9 mouse cellular contexts compared by ENCODE assay signal in genomic region chr1:187300626-187301025, GRCm38 (mm10).
DNase-seq lines count a peak whose midpoint lies in the region; ATAC-seq and TF ChIP-seq lines count a peak whose summit lies in the region.
"Had no signal": no experiment of that assay in that cellular context is flagged by ENCODE, and none has a peak within 500 bp of the region (broad histone marks: within the 10 kb centered on the region; RNA-seq: fewer than 3 reads in every experiment).

No protein-coding gene starts in this region.

- H3K79me2 ChIP-seq in heart, adult 2 months (replicated peaks; ENCODE audit: control insufficient read depth, insufficient read depth, low read length) = no peaks in the 10 kb centered on the region

- H3K9me3 ChIP-seq in neural tube, embryonic 13.5 days = no peaks in the 10 kb centered on the region
- no peaks in the 10 kb centered on the region for H3K9me3 ChIP-seq in neural tube, embryonic 15.5 days (replicated peaks)
- H3K9me3 ChIP-seq in forebrain, embryonic 13.5 days (replicated peaks) = no peaks in the 10 kb centered on the region
- H3K9me3 ChIP-seq in midbrain, embryonic 16.5 days (replicated peaks; ENCODE audit: control insufficient read depth, low read length, poor library complexity, severe bottlenecking) = no peaks in the 10 kb centered on the region
- H3K9me3 ChIP-seq: heart, embryonic 15.5 days had no signal

- no peak overlapping the region for H3K4me3 ChIP-seq in neural tube, embryonic 13.5 days
- no peak overlapping the region for H3K4me3 ChIP-seq in neural tube, embryonic 15.5 days (replicated peaks)
- no peak overlapping the region for H3K4me3 ChIP-seq in forebrain, embryonic 13.5 days
- no peak overlapping the region for H3K4me3 ChIP-seq in midbrain, embryonic 16.5 days (ENCODE audit: low read depth, low read length)
- H3K4me3 ChIP-seq in heart, adult 2 months = no peak overlapping the region
- H3K4me3 ChIP-seq: heart, embryonic 15.5 days had no signal

- no peaks in the 10 kb centered on the region for H3K36me3 ChIP-seq in neural tube, embryonic 13.5 days
- no peaks in the 10 kb centered on the region for H3K36me3 ChIP-seq in neural tube, embryonic 15.5 days
- no peaks in the 10 kb centered on the region for H3K36me3 ChIP-seq in forebrain, embryonic 13.5 days (ENCODE audit: poor library complexity, severe bottlenecking)
- no peaks in the 10 kb centered on the region for H3K36me3 ChIP-seq in midbrain, embryonic 16.5 days (ENCODE audit: control insufficient read depth, insufficient read depth, low read length)
- H3K36me3 ChIP-seq in heart, adult 2 months (ENCODE audit: control insufficient read depth, insufficient read depth, low read length) = no peaks in the 10 kb centered on the region
- H3K36me3 ChIP-seq: heart, embryonic 15.5 days had no signal

- H3K4me1 ChIP-seq in neural tube, embryonic 13.5 days (replicated peaks) = peaks cover 7% of the 10 kb centered on the region; the same call in 1 of the 2 replicates
- H3K4me1 ChIP-seq in neural tube, embryonic 15.5 days = peaks cover 4% of the 10 kb centered on the region; the same call in 1 of the 2 replicates
- peaks cover 14% of the 10 kb centered on the region for H3K4me1 ChIP-seq in forebrain, embryonic 13.5 days
- H3K4me1 ChIP-seq in midbrain, embryonic 16.5 days (ENCODE audit: control insufficient read depth, insufficient read depth, low read length) = peaks cover 4% of the 10 kb centered on the region
- no peaks in the 10 kb centered on the region for H3K4me1 ChIP-seq in heart, adult 2 months (ENCODE audit: control insufficient read depth, insufficient read depth, low read length)

- intact Hi-C loops in heart, adult 2 months (cut with DNase I) = no loop called here

- peak; percentile 45 for DNase-seq in kidney, postnatal 10 days
- no peak for DNase-seq in adrenal gland, postnatal 36 days
- no peak for DNase-seq in heart, adult 2 months
- DNase-seq: lung, adult 2 months had no signal

- no peak for TF ChIP-seq EP300 in heart, adult 2 months (IDR thresholded peaks at IDR 0.05; ENCODE audit: insufficient read depth, low read depth, low read length)

- no peak for TF ChIP-seq CTCF in heart, adult 2 months (IDR thresholded peaks at IDR 0.05)

- H3K4me2 ChIP-seq in neural tube, embryonic 13.5 days = no peak overlapping the region
- H3K4me2 ChIP-seq in neural tube, embryonic 15.5 days = no peak overlapping the region
- no peak overlapping the region for H3K4me2 ChIP-seq in forebrain, embryonic 13.5 days
- no peak overlapping the region for H3K4me2 ChIP-seq in midbrain, embryonic 16.5 days (ENCODE audit: low read length)
- H3K4me2 ChIP-seq: heart, embryonic 15.5 days had no signal

- no peak for TF ChIP-seq POLR2A in heart, adult 2 months (IDR thresholded peaks at IDR 0.05; ENCODE audit: insufficient read depth, low read depth, low read length)

- H3K27me3 ChIP-seq in neural tube, embryonic 13.5 days = no peaks in the 10 kb centered on the region
- H3K27me3 ChIP-seq in neural tube, embryonic 15.5 days (replicated peaks) = no peaks in the 10 kb centered on the region
- H3K27me3 ChIP-seq in forebrain, embryonic 13.5 days = no peaks in the 10 kb centered on the region
- no peaks in the 10 kb centered on the region for H3K27me3 ChIP-seq in midbrain, embryonic 16.5 days (ENCODE audit: control insufficient read depth, insufficient read depth, low read depth, low read length)
- no peaks in the 10 kb centered on the region for H3K27me3 ChIP-seq in heart, adult 2 months (ENCODE audit: control insufficient read depth, insufficient read depth, low read length)
- H3K27me3 ChIP-seq: heart, embryonic 15.5 days had no signal

- ATAC-seq in neural tube, embryonic 13.5 days (ENCODE audit: low read depth) = no peak
- no peak for ATAC-seq in neural tube, embryonic 15.5 days (ENCODE audit: low FRiP score)
- peak; percentile 69 for ATAC-seq in forebrain, embryonic 13.5 days
- peak; percentile 62 for ATAC-seq in midbrain, embryonic 16.5 days

- H3K27ac ChIP-seq in neural tube, embryonic 13.5 days (replicated peaks) = peak overlapping the region; percentile 15; the same call in 1 of the 2 replicates
- no peak overlapping the region for H3K27ac ChIP-seq in neural tube, embryonic 15.5 days (replicated peaks)
- H3K27ac ChIP-seq in forebrain, embryonic 13.5 days = peak overlapping the region; percentile 35
- H3K27ac ChIP-seq in midbrain, embryonic 16.5 days (ENCODE audit: low read length) = no peak overlapping the region
- no peak overlapping the region for H3K27ac ChIP-seq in heart, adult 2 months
- H3K27ac ChIP-seq: heart, embryonic 15.5 days had no signal

- WGBS in neural tube, embryonic 13.5 days = 61% methylated on average over 5 of the region's 5 CpGs
- 62% methylated on average over 5 of the region's 5 CpGs for WGBS in neural tube, embryonic 15.5 days
- 36% methylated on average over 5 of the region's 5 CpGs for WGBS in forebrain, embryonic 13.5 days
- WGBS in midbrain, embryonic 16.5 days = 29% methylated on average over 5 of the region's 5 CpGs
- 72% methylated on average over 5 of the region's 5 CpGs for WGBS in heart, adult 2 months

- H3K9ac ChIP-seq in neural tube, embryonic 13.5 days = no peak overlapping the region
- H3K9ac ChIP-seq in neural tube, embryonic 15.5 days (replicated peaks) = no peak overlapping the region
- H3K9ac ChIP-seq in forebrain, embryonic 13.5 days = peak overlapping the region; percentile 37; the same call in 1 of the 2 replicates
- no peak overlapping the region for H3K9ac ChIP-seq in midbrain, embryonic 16.5 days (ENCODE audit: low read depth, low read length)
- no peak overlapping the region for H3K9ac ChIP-seq in heart, adult 2 months (ENCODE audit: low read depth, low read length)
- H3K9ac ChIP-seq: heart, embryonic 15.5 days had no signal

Comparison
In these comparisons a context has a peak if more than half of its experiments do, and no peak if none do; other contexts are left out.
1. H3K27ac ChIP-seq: peak in neural tube, embryonic 13.5 days (single experiment) and forebrain, embryonic 13.5 days (single experiment); none in neural tube, embryonic 15.5 days (single experiment), midbrain, embryonic 16.5 days (single experiment) and heart, adult 2 months (single experiment).
2. ATAC-seq: peak in forebrain, embryonic 13.5 days (single experiment) and midbrain, embryonic 16.5 days (single experiment); none in neural tube, embryonic 13.5 days (single experiment) and neural tube, embryonic 15.5 days (single experiment).